Mouse (Mus musculus): Measurements from ENCODE around the gene Tmem242. TPM values are rescaled to one million over a fixed set of nuclear protein-coding genes. Genes with fewer than 3 reads are reported as not detected.
A peak's percentile ranks its signal among the peaks of the same experiment; 100 is the strongest.
"Not testable (repeated sequence)": the region's sequence is repeated elsewhere in the genome, so short reads cannot be mapped to it uniquely, and the experiment has no call there.

The Tmem242 gene
- polyA plus RNA-seq, 1 experiment from 2014 or later, result 115 TPM

DNA sequence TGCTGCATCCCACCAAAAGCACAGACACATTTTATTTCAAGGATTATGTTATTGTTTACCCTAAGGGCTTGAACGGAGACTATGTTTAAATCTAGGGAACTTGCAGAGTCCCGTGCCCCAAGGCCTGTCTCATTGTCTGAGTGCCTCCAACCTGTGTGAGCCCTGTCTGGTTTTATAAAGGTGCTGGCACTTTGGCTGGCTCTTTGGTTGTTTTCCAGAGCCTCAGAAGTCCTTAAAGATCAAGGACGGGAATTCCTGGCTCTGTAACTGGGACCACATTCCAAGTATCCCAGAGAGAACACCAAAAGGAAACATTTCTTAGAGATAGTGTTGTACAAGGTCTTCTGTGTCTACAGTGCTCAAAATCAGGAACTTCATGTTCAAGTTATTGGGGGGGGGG lies 3.2 kb upstream of the Tmem242 start:
- H3K36me3 ChIP-seq, result no peaks in the 10 kb centered on the region
- WGBS, result 41% methylated on average over 3 of the region's 3 CpGs
- peaks cover 12% of the 10 kb centered on the region for H3K4me1 ChIP-seq
- H3K9me3 ChIP-seq (replicated peaks), result no peaks in the 10 kb centered on the region
- H3K9ac ChIP-seq, result no peak overlapping the region
- H3K27ac ChIP-seq (replicated peaks), result no peak overlapping the region
- no peak overlapping the region for H3K4me3 ChIP-seq (replicated peaks)
- H3K27me3 ChIP-seq, result no peaks in the 10 kb centered on the region
- ATAC-seq (ENCODE audit: insufficient number of reproducible peaks, low FRiP score, low TSS enrichment, low read depth), result no peak
- H3K4me2 ChIP-seq (replicated peaks), result no peak overlapping the region

DNA sequence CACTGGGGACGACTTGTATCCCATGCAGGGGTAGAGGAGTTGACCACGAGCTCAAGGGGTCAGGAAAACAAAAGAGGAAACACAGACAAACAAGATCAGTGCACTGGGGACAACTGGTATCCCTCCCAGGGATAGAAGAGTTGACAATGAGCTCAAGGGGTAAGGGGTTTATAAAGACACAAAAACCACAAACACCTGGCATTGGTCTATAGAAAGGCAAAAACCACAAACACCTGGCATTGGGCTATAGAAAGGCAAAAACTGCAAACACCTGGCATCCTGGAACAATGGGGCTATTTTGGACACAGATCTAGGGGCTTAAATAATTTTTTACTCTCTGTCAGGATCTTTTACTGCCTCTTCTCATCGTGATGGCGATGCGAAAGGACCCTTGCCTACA lies 2.3 kb upstream of the Tmem242 start:
- not testable (repeated sequence) for H3K27ac ChIP-seq (replicated peaks); H3K36me3 ChIP-seq; ATAC-seq (ENCODE audit: insufficient number of reproducible peaks, low FRiP score, low TSS enrichment, low read depth); H3K4me3 ChIP-seq (replicated peaks); H3K9ac ChIP-seq; H3K27me3 ChIP-seq; H3K4me2 ChIP-seq (replicated peaks); H3K9me3 ChIP-seq (replicated peaks)
- peaks cover 12% of the 10 kb centered on the region for H3K4me1 ChIP-seq
- WGBS, result 63% methylated on average over 5 of the region's 5 CpGs

DNA sequence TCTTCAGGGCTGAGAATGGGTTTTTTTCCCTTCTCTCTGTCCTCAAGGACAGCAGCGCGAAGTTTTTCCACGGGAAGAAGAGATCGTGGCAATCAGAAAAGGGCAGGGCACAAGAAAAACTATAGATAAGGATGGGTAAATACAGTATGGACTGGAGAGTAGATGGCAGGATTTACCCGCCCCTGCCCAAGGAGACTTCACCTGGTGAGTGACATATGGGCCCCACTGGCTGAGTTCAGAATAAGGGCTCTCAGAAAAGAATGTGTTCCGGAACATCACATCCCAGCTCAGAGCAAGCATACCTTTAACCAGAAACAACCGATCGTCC lies 264 bp downstream of the Tmem242 start:
- WGBS, result under 1% methylated on average over 8 of the region's 8 CpGs
- Histone ChIP-seq H3K36me3 (no peaks in the 10 kb centered on the region), H3K9me3 (replicated peaks) (no peaks in the 10 kb centered on the region), H3K4me1 (peaks cover 12% of the 10 kb centered on the region), H3K4me3 (replicated peaks) (peak overlapping the region; percentile 75), H3K9ac (peak overlapping the region; percentile 87), H3K27ac (replicated peaks) (peak overlapping the region; percentile 86), H3K4me2 (replicated peaks) (peak overlapping the region; percentile 77), H3K27me3 (no peaks in the 10 kb centered on the region)
- 0 out of 2 replicates have a peak, but pooled peaks have one; percentile 11 for ATAC-seq (ENCODE audit: insufficient number of reproducible peaks, low FRiP score, low TSS enrichment, low read depth)

DNA sequence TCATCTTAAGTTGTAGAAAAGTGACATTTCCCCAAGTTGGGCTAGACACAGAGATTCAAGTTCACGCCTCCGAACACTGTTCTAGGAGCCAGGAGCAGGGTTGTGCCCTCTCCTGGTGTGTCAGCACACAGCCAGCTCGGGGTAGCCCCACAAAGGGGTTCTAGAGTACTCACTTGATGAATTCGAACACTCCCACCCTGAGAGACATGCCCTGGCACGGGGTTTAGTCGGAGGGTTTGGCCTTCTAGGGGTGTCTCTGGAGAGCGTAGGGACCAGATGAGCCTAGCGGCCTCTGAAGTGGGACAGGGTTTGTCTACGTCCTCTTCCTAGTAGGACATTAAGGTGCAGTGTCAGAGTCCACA lies 10.3 kb downstream of the Tmem242 start:
- 0 out of 2 replicates have a peak, but pooled peaks have one; percentile 24 for ATAC-seq (ENCODE audit: insufficient number of reproducible peaks, low FRiP score, low TSS enrichment, low read depth)
- no peaks in the 10 kb centered on the region for H3K27me3 ChIP-seq
- H3K9me3 ChIP-seq (replicated peaks), result no peaks in the 10 kb centered on the region
- H3K4me2 ChIP-seq (replicated peaks), result no peak overlapping the region
- peaks cover 30% of the 10 kb centered on the region for H3K36me3 ChIP-seq
- H3K4me3 ChIP-seq (replicated peaks), result no peak overlapping the region
- H3K9ac ChIP-seq, result no peak overlapping the region
- WGBS, result 78% methylated on average over 9 of the region's 9 CpGs
- no peak overlapping the region for H3K27ac ChIP-seq (replicated peaks)
- no peaks in the 10 kb centered on the region for H3K4me1 ChIP-seq

DNA sequence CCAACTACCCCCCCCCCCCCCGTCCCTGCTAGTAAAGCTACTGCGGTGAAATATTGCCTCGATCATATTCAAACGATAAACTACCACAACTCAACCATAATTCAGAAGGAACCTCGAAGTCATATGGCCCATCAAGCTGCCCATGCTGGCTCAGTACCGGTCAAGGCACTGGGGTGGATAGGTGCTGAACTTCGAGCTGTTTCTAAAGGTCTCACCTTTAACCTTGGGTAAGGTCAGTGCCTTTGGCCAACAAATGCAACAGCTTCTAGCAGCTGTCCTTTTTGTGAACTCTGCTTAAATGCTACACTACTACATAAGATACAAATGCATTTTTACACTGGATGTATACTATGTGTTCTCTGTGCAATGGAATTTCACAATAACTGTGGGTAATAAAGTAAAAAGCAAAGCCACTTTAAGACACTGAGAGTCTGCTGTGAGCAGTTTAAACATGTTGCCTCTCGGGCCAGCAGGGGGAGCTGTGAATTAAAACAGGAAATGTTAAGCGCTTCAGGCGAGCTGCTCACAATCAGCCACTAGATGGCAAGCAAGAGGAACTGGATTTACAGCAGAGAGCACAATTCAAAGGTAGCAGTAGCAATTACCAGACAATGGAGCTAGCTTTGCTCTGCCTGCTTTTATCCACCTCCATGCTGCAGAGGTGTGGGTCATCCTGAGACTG lies 10.8 kb downstream of the Tmem242 start:
- peak; percentile 15; the same call in 1 of the 2 replicates for ATAC-seq (ENCODE audit: insufficient number of reproducible peaks, low FRiP score, low TSS enrichment, low read depth)
- Histone ChIP-seq H3K27ac (replicated peaks) (no peak overlapping the region), H3K4me1 (no peaks in the 10 kb centered on the region), H3K4me2 (replicated peaks) (no peak overlapping the region), H3K36me3 (peaks cover 30% of the 10 kb centered on the region), H3K9ac (no peak overlapping the region), H3K9me3 (replicated peaks) (no peaks in the 10 kb centered on the region), H3K27me3 (no peaks in the 10 kb centered on the region), H3K4me3 (replicated peaks) (no peak overlapping the region)
- 58% methylated on average over 10 of the region's 10 CpGs for WGBS

DNA sequence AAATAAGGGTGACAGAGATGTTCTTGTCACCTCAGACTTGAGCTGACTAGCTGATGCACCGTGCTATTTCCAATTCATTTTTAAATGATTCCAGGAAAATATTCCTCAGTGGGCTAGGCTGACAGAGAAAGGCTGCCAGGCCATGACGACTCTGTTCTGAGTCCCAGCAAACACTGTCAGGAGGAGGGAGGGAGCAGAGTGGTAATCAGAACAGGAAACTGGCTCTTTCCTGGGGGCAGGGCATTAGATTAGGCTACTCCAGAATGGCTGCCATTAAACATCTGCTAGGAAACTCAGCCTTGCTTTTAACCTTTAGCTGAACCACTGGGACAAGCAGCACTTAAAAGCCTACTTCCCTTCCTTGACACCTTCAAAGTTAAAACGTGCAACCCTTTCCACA lies 14.9 kb downstream of the Tmem242 start:
- no peaks in the 10 kb centered on the region for H3K9me3 ChIP-seq (replicated peaks)
- H3K27ac ChIP-seq (replicated peaks), result no peak overlapping the region
- 39% methylated on average over 3 of the region's 3 CpGs for WGBS
- H3K4me1 ChIP-seq, result no peaks in the 10 kb centered on the region
- no peak overlapping the region for H3K4me3 ChIP-seq (replicated peaks)
- peaks cover 5% of the 10 kb centered on the region; the same call in 1 of the 2 replicates for H3K36me3 ChIP-seq
- no peak overlapping the region for H3K9ac ChIP-seq
- no peaks in the 10 kb centered on the region for H3K27me3 ChIP-seq
- no peak overlapping the region for H3K4me2 ChIP-seq (replicated peaks)
- no peak for ATAC-seq (ENCODE audit: insufficient number of reproducible peaks, low FRiP score, low TSS enrichment, low read depth)

DNA sequence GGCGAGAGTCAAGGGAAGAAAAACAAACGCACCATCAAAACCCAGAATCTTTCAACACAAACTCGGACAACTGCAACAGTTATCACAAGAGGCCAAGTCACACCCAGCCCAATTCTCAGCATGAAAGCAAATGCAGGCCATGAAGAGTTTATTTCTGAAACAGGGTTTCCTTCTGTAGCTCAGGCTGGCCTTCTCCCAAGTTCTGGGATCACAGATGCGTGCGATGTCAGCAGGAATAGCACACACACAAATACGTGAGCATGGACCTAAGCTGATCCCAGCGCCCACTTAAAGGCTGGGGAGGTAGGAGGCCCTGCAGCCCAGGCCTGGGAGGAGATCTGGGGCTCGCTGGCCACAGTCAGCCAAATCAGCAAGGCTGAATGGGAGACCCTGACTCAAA lies 15.9 kb downstream of the Tmem242 start:
- Histone ChIP-seq H3K4me1 (no peaks in the 10 kb centered on the region), H3K36me3 (peaks cover 5% of the 10 kb centered on the region; the same call in 1 of the 2 replicates), H3K4me3 (replicated peaks) (no peak overlapping the region), H3K4me2 (replicated peaks) (no peak overlapping the region), H3K9ac (no peak overlapping the region), H3K9me3 (replicated peaks) (no peaks in the 10 kb centered on the region), H3K27me3 (no peaks in the 10 kb centered on the region), H3K27ac (replicated peaks) (no peak overlapping the region)
- ATAC-seq (ENCODE audit: insufficient number of reproducible peaks, low FRiP score, low TSS enrichment, low read depth), result no peak
- 84% methylated on average over 8 of the region's 8 CpGs for WGBS

DNA sequence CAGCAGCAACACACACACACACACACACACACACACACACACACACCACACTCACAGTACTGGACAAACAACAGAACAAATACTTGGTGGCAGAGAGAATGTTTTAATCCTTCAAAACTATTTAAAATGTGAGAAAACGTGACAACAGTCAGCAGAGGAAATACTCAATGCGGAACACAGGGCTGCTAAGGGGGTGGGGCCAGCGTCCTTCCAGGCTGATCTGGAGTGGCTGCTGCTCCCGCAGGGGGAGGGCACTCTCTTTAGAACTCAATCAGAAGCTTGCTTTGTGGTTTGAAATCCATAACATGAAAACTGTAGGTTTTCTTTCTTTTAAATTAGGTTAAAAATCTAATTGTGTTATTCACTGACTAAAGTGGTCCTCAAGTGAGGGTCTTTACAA lies 18.2 kb downstream of the Tmem242 start:
- H3K4me1 ChIP-seq, result no peaks in the 10 kb centered on the region
- no peak for ATAC-seq (ENCODE audit: insufficient number of reproducible peaks, low FRiP score, low TSS enrichment, low read depth)
- no peak overlapping the region for H3K4me2 ChIP-seq (replicated peaks)
- no peak overlapping the region for H3K9ac ChIP-seq
- no peaks in the 10 kb centered on the region for H3K9me3 ChIP-seq (replicated peaks)
- no peaks in the 10 kb centered on the region for H3K27me3 ChIP-seq
- no peak overlapping the region for H3K4me3 ChIP-seq (replicated peaks)
- peaks cover 20% of the 10 kb centered on the region for H3K36me3 ChIP-seq
- no peak overlapping the region for H3K27ac ChIP-seq (replicated peaks)
- 39% methylated on average over 4 of the region's 4 CpGs for WGBS

DNA sequence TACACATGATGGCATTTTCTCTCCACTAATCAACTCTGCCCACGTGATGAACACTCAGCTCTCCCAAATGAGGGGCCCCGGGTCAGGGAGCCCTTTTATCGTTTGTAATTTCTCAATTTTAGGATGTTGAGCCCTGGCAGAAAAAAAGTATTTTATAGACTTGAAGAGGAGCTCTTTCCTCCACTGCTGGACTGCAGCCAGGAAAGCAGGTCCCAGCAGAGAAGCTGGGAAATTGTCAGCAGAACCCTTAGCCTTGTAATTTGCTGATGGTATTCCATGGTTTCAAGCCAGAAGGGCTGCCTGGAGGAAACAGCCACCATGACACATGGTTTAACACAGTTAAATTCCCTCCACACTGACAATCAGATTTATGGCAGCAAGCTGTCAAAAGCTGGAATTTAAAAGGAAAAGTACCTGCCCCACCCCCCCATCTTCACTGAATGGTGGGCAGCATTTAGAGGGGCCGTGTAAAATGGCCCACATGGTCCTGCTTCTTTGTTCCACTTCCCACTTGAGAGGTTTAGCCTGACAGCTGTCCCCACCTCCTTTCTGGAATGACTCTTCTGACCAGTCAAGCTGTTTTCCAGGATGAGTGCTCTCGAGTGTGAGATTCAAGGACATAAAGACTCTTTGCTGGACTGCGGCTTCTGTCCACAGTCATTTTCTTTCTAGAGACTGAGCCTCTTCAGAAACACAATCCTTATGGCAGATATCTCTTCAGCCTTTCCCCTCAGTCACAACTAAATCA lies 20.1 kb downstream of the Tmem242 start:
- H3K36me3 ChIP-seq, result peaks cover 20% of the 10 kb centered on the region
- H3K9ac ChIP-seq, result no peak overlapping the region
- H3K27me3 ChIP-seq, result no peaks in the 10 kb centered on the region
- no peaks in the 10 kb centered on the region for H3K4me1 ChIP-seq
- 77% methylated on average over 6 of the region's 6 CpGs for WGBS
- no peak for ATAC-seq (ENCODE audit: insufficient number of reproducible peaks, low FRiP score, low TSS enrichment, low read depth)
- no peak overlapping the region for H3K27ac ChIP-seq (replicated peaks)
- H3K4me3 ChIP-seq (replicated peaks), result no peak overlapping the region
- H3K9me3 ChIP-seq (replicated peaks), result no peaks in the 10 kb centered on the region
- H3K4me2 ChIP-seq (replicated peaks), result no peak overlapping the region

DNA sequence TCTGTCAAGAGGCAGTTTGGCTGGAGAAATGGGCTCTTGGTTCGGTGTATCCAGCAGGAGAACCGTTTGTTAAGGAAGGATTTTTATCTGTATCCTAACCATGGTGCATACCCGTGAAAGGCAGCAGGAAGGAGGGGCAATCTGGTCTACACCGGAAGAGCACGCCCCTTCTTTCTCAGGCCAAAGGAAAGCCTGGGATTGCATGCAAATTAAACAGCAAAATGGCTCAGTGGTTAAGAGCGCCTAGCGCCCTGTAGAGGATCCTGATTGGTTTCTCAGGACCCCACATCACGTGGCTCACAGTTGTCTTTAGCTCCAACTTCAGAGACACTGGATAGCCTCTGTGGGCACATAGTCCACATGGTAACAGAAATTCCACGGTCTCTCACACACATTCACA lies 21.0 kb downstream of the Tmem242 start:
- Histone ChIP-seq H3K9ac (no peak overlapping the region), H3K27me3 (no peaks in the 10 kb centered on the region), H3K9me3 (replicated peaks) (no peaks in the 10 kb centered on the region), H3K4me2 (replicated peaks) (no peak overlapping the region), H3K4me3 (replicated peaks) (no peak overlapping the region), H3K36me3 (peaks cover 20% of the 10 kb centered on the region), H3K4me1 (no peaks in the 10 kb centered on the region), H3K27ac (replicated peaks) (no peak overlapping the region)
- 87% methylated on average over 9 of the region's 9 CpGs for WGBS
- no peak for ATAC-seq (ENCODE audit: insufficient number of reproducible peaks, low FRiP score, low TSS enrichment, low read depth)

DNA sequence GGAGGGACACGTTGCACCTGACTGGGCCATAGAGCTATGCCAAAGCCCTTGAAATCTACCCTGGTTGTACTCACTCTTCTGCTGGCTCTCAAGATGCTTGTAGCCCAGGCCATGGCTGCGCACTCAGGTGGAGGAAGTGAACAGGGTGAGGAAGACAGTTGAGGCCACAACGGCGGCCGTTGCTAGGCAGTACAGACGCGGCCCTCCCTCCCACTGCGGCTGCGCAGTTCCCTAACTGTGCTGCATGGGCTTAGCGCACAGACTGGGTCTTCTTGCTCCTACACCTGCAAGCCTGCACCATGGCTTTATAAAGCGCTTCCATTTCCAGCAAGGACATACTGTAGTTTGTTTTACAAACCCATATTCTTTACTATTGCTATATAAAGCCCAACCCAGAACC lies 21.5 kb downstream of the Tmem242 start, which contains the start of gene Ldhal6b:
Gene Ldhal6b, minus strand, starts transcription at position 223 of the 400 bp plus-strand sequence.
- 96% methylated on average over 11 of the region's 11 CpGs for WGBS
- Histone ChIP-seq H3K4me2 (replicated peaks) (no peak within 1 kb of the TSS), H3K27me3 (no peaks in the 10 kb centered on the region)

More for the DNA sequence above, 21.5 kb downstream of the Tmem242 start, which contains the start of gene Ldhal6b:
- H3K4me3 ChIP-seq (replicated peaks), result no peak within 1 kb of the TSS
- peaks cover 20% of the 10 kb centered on the region for H3K36me3 ChIP-seq
- no peaks in the 10 kb centered on the region for H3K9me3 ChIP-seq (replicated peaks)
- H3K9ac ChIP-seq, result no peak within 1 kb of the TSS
- H3K4me1 ChIP-seq, result no peaks in the 10 kb centered on the region
- H3K27ac ChIP-seq (replicated peaks), result no peak within 1 kb of the TSS
- ATAC-seq (ENCODE audit: insufficient number of reproducible peaks, low FRiP score, low TSS enrichment, low read depth), result no peak
